Mouse (Mus musculus) cerebellum, adult 2 months (tissue): Measurements from ENCODE around the gene Trim8.

Source experiments
- CTCF ChIP-seq: fragments of 200-500 bp; IDR thresholded peaks from 2 replicates; pipeline ENCODE4 v1.5.1; 2011; ENCODE audit warnings: low read depth, mild to moderate bottlenecking, control low read depth, low read length, moderate library complexity, borderline replicate concordance; ENCODE audit not compliant: insufficient read depth
- POLR2A ChIP-seq: fragments of 200-500 bp; IDR thresholded peaks from 2 replicates; pipeline ENCODE4 v1.6.1; 2011; ENCODE audit warnings: low read length, control low read depth, borderline replicate concordance; ENCODE audit not compliant: insufficient read depth

GRCm38 (mm10) chr19:46477432-46477845, 24.1 kb upstream of the Trim8 start:
- TF ChIP-seq POLR2A: no peak
- no peak for TF ChIP-seq CTCF
